Mouse (Mus musculus) forebrain, embryonic 12.5 days (tissue): Measurements from ENCODE around the gene Mlip. TPM values are rescaled to one million over a fixed set of nuclear protein-coding genes. Genes with fewer than 3 reads are reported as not detected.

ENCODE experiments used
- ATAC-seq: fragments of 200-750 bp; cut with Nextera tagmentation; 2 replicates; pipeline ENCODE4 v1.8.0; 2017; ENCODE audit warnings: moderate TSS enrichment; ENCODE audit not compliant: low FRiP score
- H3K27ac ChIP-seq: fragments of 300-500 bp; sonication (generic); 2 replicates; pipeline ENCODE4 v1.5.1; 2016; ENCODE audit warnings: mild to moderate bottlenecking
- H3K27me3 ChIP-seq: fragments of 300-500 bp; sonication (generic); 2 replicates; pipeline ENCODE4 v1.6.1; 2016; ENCODE audit warnings: mild to moderate bottlenecking
- H3K36me3 ChIP-seq: fragments of 300-500 bp; sonication (generic); replicated peaks from 2 replicates; pipeline ENCODE4 v1.6.1; 2016; ENCODE audit warnings: mild to moderate bottlenecking
- H3K4me1 ChIP-seq: fragments of 300-500 bp; sonication (generic); 2 replicates; pipeline ENCODE4 v1.6.1; 2016
- H3K4me2 ChIP-seq: fragments of 300-500 bp; sonication (generic); 2 replicates; pipeline ENCODE4 v1.6.1; 2016; ENCODE audit warnings: mild to moderate bottlenecking, moderate library complexity
- H3K4me3 ChIP-seq: fragments of 300-500 bp; sonication (generic); replicated peaks from 2 replicates; pipeline ENCODE4 v1.5.1; 2016; ENCODE audit warnings: mild to moderate bottlenecking
- H3K9ac ChIP-seq: fragments of 300-500 bp; sonication (generic); 2 replicates; pipeline ENCODE4 v1.6.1; 2016; ENCODE audit warnings: mild to moderate bottlenecking
- H3K9me3 ChIP-seq: fragments of 300-500 bp; sonication (generic); 2 replicates; pipeline ENCODE4 v1.6.1; 2016
- WGBS: fragments of 180-500 bp; shearing (Covaris S2); methylation state at CpG from one replicate; pipeline ENCODE4 v1.1.7; 2016; 5-methylcytosine and 5-hydroxymethylcytosine counted together
- polyA plus RNA-seq: library from polyadenylated mRNA; unstranded; fragments of >200 nt; fragmentation: Nextera tagmentation; extraction: Ambion mirVana; gene quantifications from 2 replicates; pipeline ENCODE4 v1.2.1, GENCODE M21; 2016

Mlip gene
- polyA plus RNA-seq, 1 experiment from 2014 or later: 0.36 TPM

DNA sequence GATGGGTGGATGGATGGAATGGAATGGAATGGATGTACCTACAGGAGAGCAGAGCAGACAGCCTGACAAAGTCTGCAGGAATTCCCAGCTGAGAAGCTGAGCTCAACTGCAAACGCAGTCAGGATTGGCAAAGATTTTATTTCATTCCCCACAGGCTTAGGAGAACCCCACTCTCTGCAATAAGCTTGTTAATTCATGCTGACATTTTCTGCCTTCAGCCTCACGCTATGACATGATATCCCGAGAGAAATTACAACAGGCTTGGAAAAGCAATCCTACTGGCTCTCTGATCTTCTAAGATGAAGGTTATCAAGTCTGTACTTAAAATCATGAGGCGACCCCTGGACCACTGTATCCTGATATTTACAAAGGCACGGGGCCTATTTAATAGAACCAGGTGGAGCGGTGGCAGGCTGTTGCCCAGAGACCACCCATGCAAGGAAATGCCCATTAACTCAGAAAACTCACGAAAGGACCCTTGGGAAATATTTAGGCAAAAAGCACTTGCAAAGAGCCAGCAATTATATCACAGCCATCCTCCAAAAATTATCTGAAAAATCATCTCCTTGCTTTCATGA is 13.1 kb downstream of the Mlip start:
- Histone ChIP-seq H3K27ac (no peak overlapping the region), H3K9me3 (no peaks in the 10 kb centered on the region), H3K36me3 (no peaks in the 10 kb centered on the region), H3K4me1 (peaks cover 10% of the 10 kb centered on the region), H3K4me2 (peak overlapping the region; percentile 45), H3K4me3 (no peak overlapping the region), H3K27me3 (no peaks in the 10 kb centered on the region), H3K9ac (no peak overlapping the region)
- WGBS: 62% methylated on average over 7 of the region's 7 CpGs
- peak; percentile 54 for ATAC-seq

DNA sequence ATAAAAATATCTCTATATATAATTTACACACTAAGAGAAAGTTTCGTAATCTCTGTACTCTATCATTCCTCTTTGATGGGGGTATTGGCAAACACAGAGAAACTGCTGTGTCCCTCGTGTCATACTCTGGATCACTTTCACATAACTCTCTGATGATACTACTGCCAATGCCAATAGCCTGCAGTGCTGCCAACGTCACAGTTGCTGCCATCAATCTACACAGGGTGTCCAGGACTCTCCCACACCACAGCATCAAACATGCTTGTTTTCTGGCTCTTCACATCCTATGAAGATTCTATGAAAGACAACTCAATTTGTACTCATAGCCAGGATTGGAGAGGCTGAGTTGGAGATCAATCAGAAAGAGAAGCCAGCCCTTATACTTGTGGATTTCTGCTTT is 17.4 kb downstream of the Mlip start:
- no peak for ATAC-seq
- no peaks in the 10 kb centered on the region for H3K27me3 ChIP-seq
- WGBS: 88% methylated on average over 3 of the region's 3 CpGs

GRCm38 (mm10) chr9:77318346-77318745 is 34.4 kb downstream of the Mlip start:
- Histone ChIP-seq H3K4me3 (no peak overlapping the region), H3K9me3 (no peaks in the 10 kb centered on the region), H3K4me1 (no peaks in the 10 kb centered on the region), H3K4me2 (no peak overlapping the region), H3K36me3 (no peaks in the 10 kb centered on the region), H3K27ac (no peak overlapping the region), H3K9ac (no peak overlapping the region), H3K27me3 (no peaks in the 10 kb centered on the region)
- 85% methylated on average over 3 of the region's 3 CpGs for WGBS
- no peak for ATAC-seq

More for the DNA sequence above, 17.4 kb downstream of the Mlip start:
- H3K9ac ChIP-seq: no peak overlapping the region
- H3K4me1 ChIP-seq: peaks cover 10% of the 10 kb centered on the region
- H3K27ac ChIP-seq: no peak overlapping the region
- H3K36me3 ChIP-seq: no peaks in the 10 kb centered on the region
- 0 out of 2 replicates have a peak, but pooled peaks cover 4% of the 10 kb centered on the region for H3K9me3 ChIP-seq
- H3K4me3 ChIP-seq: no peak overlapping the region
- H3K4me2 ChIP-seq: no peak overlapping the region

GRCm38 (mm10) chr9:77310548-77310947 is 42.2 kb downstream of the Mlip start:
- Histone ChIP-seq H3K27ac (no peak overlapping the region), H3K27me3 (no peaks in the 10 kb centered on the region), H3K36me3 (no peaks in the 10 kb centered on the region), H3K4me2 (no peak overlapping the region), H3K9me3 (no peaks in the 10 kb centered on the region), H3K4me1 (no peaks in the 10 kb centered on the region), H3K9ac (no peak overlapping the region), H3K4me3 (no peak overlapping the region)
- no peak for ATAC-seq
- 85% methylated on average over 6 of the region's 6 CpGs for WGBS

DNA sequence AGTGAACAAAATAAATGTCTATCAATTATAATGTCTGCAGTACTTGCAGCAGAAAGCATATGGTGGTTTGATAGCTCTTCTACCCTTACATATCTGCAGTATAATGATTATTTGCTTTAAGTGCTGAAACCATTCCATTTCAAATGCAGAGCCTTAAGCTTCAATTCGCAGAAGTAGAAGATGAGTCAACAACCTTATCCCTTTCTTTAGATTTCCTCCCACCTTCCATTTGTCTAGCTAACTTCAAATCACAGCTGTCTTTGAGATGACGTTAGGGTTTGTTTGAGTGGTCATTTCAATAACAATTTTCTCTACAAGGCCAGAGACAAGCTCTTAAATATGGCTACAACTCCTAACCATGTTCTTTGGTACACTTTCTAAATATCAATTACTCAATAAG is 47.4 kb downstream of the Mlip start:
- H3K4me2 ChIP-seq: no peak overlapping the region
- ATAC-seq: no peak
- 88% methylated on average over 2 of the region's 2 CpGs for WGBS
- no peaks in the 10 kb centered on the region for H3K4me1 ChIP-seq
- no peaks in the 10 kb centered on the region for H3K9me3 ChIP-seq
- H3K27me3 ChIP-seq: no peaks in the 10 kb centered on the region
- H3K36me3 ChIP-seq: no peaks in the 10 kb centered on the region
- no peak overlapping the region for H3K4me3 ChIP-seq
- H3K9ac ChIP-seq: no peak overlapping the region
- no peak overlapping the region for H3K27ac ChIP-seq

DNA sequence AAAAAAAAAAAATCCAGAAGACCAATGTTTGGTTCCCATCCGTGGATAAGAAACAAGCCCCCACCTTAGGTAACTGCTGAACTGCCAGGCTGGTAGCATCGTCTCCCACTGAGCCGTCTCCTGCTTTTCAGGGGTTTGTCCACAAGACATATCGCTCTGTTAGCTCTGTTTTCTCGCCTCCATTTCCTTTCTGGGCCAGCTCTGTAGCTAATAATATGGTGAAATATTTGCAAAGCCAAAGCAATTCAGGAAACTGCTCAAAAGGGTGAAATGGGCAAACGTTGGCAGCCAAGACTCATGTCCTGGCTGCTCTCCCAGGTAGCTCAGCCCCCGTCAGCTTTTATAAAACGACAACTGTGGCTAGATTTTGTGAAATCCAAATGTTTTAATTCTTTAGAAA is 50.4 kb downstream of the Mlip start:
- Histone ChIP-seq H3K9me3 (no peaks in the 10 kb centered on the region), H3K4me2 (no peak overlapping the region), H3K4me3 (no peak overlapping the region), H3K36me3 (no peaks in the 10 kb centered on the region), H3K9ac (no peak overlapping the region), H3K4me1 (no peaks in the 10 kb centered on the region), H3K27me3 (no peaks in the 10 kb centered on the region), H3K27ac (no peak overlapping the region)
- ATAC-seq: no peak
- WGBS: 86% methylated on average over 8 of the region's 8 CpGs

GRCm38 (mm10) chr9:77287958-77288357 is 64.8 kb downstream of the Mlip start:
- Histone ChIP-seq H3K4me1 (no peaks in the 10 kb centered on the region), H3K36me3 (no peaks in the 10 kb centered on the region), H3K27me3 (no peaks in the 10 kb centered on the region), H3K9me3 (no peaks in the 10 kb centered on the region), H3K27ac (no peak overlapping the region), H3K4me3 (no peak overlapping the region), H3K9ac (no peak overlapping the region), H3K4me2 (no peak overlapping the region)
- 96% methylated on average over 5 of the region's 5 CpGs for WGBS
- no peak for ATAC-seq

DNA sequence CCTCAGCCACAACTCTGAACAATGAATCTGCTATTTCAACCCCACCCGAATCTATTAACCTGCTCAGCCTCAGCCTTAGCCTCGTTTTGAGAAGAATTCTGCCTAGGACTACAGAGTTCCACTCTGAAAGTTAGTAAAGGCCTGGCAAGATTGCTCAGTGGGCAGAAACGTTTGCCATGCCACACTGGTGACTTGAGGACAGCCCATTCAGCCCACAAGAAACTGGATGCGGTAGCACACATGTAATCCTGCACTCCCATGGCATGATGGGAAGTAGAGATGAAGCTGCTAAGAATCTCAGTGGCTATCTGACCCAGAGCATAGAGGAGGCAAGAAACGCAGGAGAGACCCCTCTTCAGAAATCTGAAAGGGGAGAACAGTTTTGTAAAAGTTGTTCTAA is 73.4 kb downstream of the Mlip start:
- H3K27ac ChIP-seq: no peak overlapping the region

GRCm38 (mm10) chr9:77278055-77278454 is 74.7 kb downstream of the Mlip start:
- Histone ChIP-seq H3K27ac (no peak overlapping the region), H3K4me2 (no peak overlapping the region), H3K9ac (no peak overlapping the region), H3K27me3 (no peaks in the 10 kb centered on the region), H3K4me3 (no peak overlapping the region), H3K9me3 (no peaks in the 10 kb centered on the region), H3K36me3 (no peaks in the 10 kb centered on the region), H3K4me1 (peaks cover 17% of the 10 kb centered on the region)
- no peak for ATAC-seq
- WGBS: 29% methylated on average over 3 of the region's 3 CpGs

More for the DNA sequence above, 73.4 kb downstream of the Mlip start:
- H3K36me3 ChIP-seq: no peaks in the 10 kb centered on the region
- peaks cover 17% of the 10 kb centered on the region for H3K4me1 ChIP-seq
- H3K9me3 ChIP-seq: no peaks in the 10 kb centered on the region
- 67% methylated on average over 5 of the region's 5 CpGs for WGBS
- H3K27me3 ChIP-seq: no peaks in the 10 kb centered on the region
- no peak overlapping the region for H3K9ac ChIP-seq
- no peak for ATAC-seq
- no peak overlapping the region for H3K4me3 ChIP-seq
- H3K4me2 ChIP-seq: no peak overlapping the region

GRCm38 (mm10) chr9:77277270-77277669 is 75.5 kb downstream of the Mlip start:
- Histone ChIP-seq H3K4me3 (no peak overlapping the region), H3K9ac (no peak overlapping the region), H3K27ac (peak overlapping the region; percentile 36; the same call in 1 of the 2 replicates), H3K27me3 (no peaks in the 10 kb centered on the region), H3K9me3 (no peaks in the 10 kb centered on the region), H3K4me2 (no peak overlapping the region), H3K4me1 (peaks cover 17% of the 10 kb centered on the region), H3K36me3 (no peaks in the 10 kb centered on the region)
- WGBS: 57% methylated on average over 5 of the region's 5 CpGs
- peak; percentile 54; the same call in 1 of the 2 replicates for ATAC-seq

- 30% methylated on average over 5 of the region's 5 CpGs for WGBS
- Histone ChIP-seq H3K27ac (0 out of 2 replicates have a peak overlapping the region, but pooled peaks have one; percentile 46), H3K27me3 (no peaks in the 10 kb centered on the region), H3K36me3 (no peaks in the 10 kb centered on the region), H3K4me2 (no peak overlapping the region), H3K4me3 (no peak overlapping the region), H3K4me1 (peaks cover 17% of the 10 kb centered on the region), H3K9ac (no peak overlapping the region), H3K9me3 (no peaks in the 10 kb centered on the region)
- peak; percentile 87 for ATAC-seq
Observed at GRCm38 (mm10) chr9:77276451-77277154, 76.2 kb downstream of the Mlip start.

GRCm38 (mm10) chr9:77272727-77273126 is 80.0 kb downstream of the Mlip start:
- ATAC-seq: no peak
- Histone ChIP-seq H3K27ac (no peak overlapping the region), H3K4me3 (no peak overlapping the region), H3K36me3 (no peaks in the 10 kb centered on the region), H3K27me3 (no peaks in the 10 kb centered on the region), H3K9me3 (no peaks in the 10 kb centered on the region), H3K4me1 (peaks cover 12% of the 10 kb centered on the region), H3K4me2 (no peak overlapping the region), H3K9ac (no peak overlapping the region)
- 89% methylated on average over 4 of the region's 4 CpGs for WGBS
